Comparison of ENCODE assay signal across 14 mouse cellular contexts in genomic region chr2:169109044-169109443, GRCm38 (mm10).
DNase-seq lines count a peak whose midpoint lies in the region.
"Had no signal": no experiment of that assay in that cellular context is flagged by ENCODE, and none has a peak within 500 bp of the region (broad histone marks: within the 10 kb centered on the region; RNA-seq: fewer than 3 reads in every experiment).

No protein-coding gene starts in this region.

- DNase-seq in adrenal gland, postnatal 14 days, result peak; percentile 10
- no peak for DNase-seq in adrenal gland, postnatal 4 days (ENCODE audit: low spot score in 2 of 2)
- peak; percentile 19 for DNase-seq in left cerebral cortex, postnatal 4 days
- no peak for DNase-seq in left cerebral cortex, postnatal 36 days (ENCODE audit: low spot score in 2 of 2)
- DNase-seq in thymus, postnatal 0 days (ENCODE audit: low spot score), result peak; percentile 27
- DNase-seq in thymus, adult 18-20 months, result no peak
- DNase-seq in splenic B cell, adult 2 months (ENCODE audit: low read depth, low spot score), result peak; percentile 4
- no peak for DNase-seq in cerebellum, postnatal 36 days
- DNase-seq: adrenal gland, adult 2 months; cerebellum, adult 11 months; heart, adult 11 months; kidney, postnatal 10 days; layer of hippocampus, postnatal 36 days; right cerebral cortex, postnatal 4 days had no signal

- H3K36me3 ChIP-seq in splenic B cell, adult 2 months (ENCODE audit: control insufficient read depth, insufficient read depth, low read length, poor library complexity, severe bottlenecking), result no peaks in the 10 kb centered on the region

- intact Hi-C loops in left cerebral cortex, postnatal 4 days (cut with DNase I), result no loop called here
- intact Hi-C loops in left cerebral cortex, postnatal 36 days (cut with DNase I), result loop anchor here (5.0 kb wide), 1 partner anchor 47 kb away; no protein-coding TSS in a partner anchor

- H3K27me3 ChIP-seq in splenic B cell, adult 2 months (ENCODE audit: control insufficient read depth, insufficient read depth, low read length, poor library complexity, severe bottlenecking), result no peaks in the 10 kb centered on the region

Comparison
In these comparisons a context has a peak if more than half of its experiments do, and no peak if none do; other contexts are left out.
1. DNase-seq: peak in adrenal gland, postnatal 14 days (single experiment), left cerebral cortex, postnatal 4 days (single experiment), thymus, postnatal 0 days (single experiment) and splenic B cell, adult 2 months (single experiment); none in adrenal gland, postnatal 4 days (0 of 2), left cerebral cortex, postnatal 36 days (0 of 2), thymus, adult 18-20 months (0 of 2) and cerebellum, postnatal 36 days (0 of 2).